Mouse (Mus musculus): Measurements from ENCODE around the gene Gm281. TPM values are rescaled to one million over a fixed set of nuclear protein-coding genes. Genes with fewer than 3 reads are reported as not detected.

Gm281 gene
- total and polyA plus RNA-seq, 2 experiments from 2014 or later = not detected

- DNase-seq (ENCODE audit: low spot score) = no peak
- no peaks in the 10 kb centered on the region for H3K27me3 ChIP-seq (ENCODE audit: insufficient read depth, low read length)
- H3K9ac ChIP-seq (replicated peaks; ENCODE audit: low read length, poor library complexity, severe bottlenecking) = no peak overlapping the region
- H3K4me3 ChIP-seq (ENCODE audit: low read depth, low read length) = no peak overlapping the region
- H3K36me3 ChIP-seq (ENCODE audit: insufficient read depth, low read length) = no peaks in the 10 kb centered on the region
- WGBS = 57% methylated on average over 1 of the region's 1 CpGs
- no peaks in the 10 kb centered on the region for H3K9me3 ChIP-seq (ENCODE audit: low read length)
- H3K4me1 ChIP-seq (ENCODE audit: insufficient read depth, low read length) = no peaks in the 10 kb centered on the region
- no peak overlapping the region for H3K4me2 ChIP-seq (ENCODE audit: low read depth, low read length, poor library complexity, severe bottlenecking)
- TF ChIP-seq CTCF (IDR thresholded peaks at IDR 0.05) = no peak
- ATAC-seq (ENCODE audit: low FRiP score) = no peak
- no peak overlapping the region for H3K27ac ChIP-seq (ENCODE audit: low read depth, low read length)
These were observed 123.8 kb downstream of the Gm281 start for GRCm38 (mm10) chr14:13790446-13790845.

- Histone ChIP-seq H3K9me3 (ENCODE audit: low read length) (no peaks in the 10 kb centered on the region), H3K9ac (replicated peaks; ENCODE audit: low read length, poor library complexity, severe bottlenecking) (no peak overlapping the region), H3K36me3 (ENCODE audit: insufficient read depth, low read length) (no peaks in the 10 kb centered on the region), H3K27me3 (ENCODE audit: insufficient read depth, low read length) (no peaks in the 10 kb centered on the region), H3K27ac (ENCODE audit: low read depth, low read length) (no peak overlapping the region), H3K4me3 (ENCODE audit: low read depth, low read length) (no peak overlapping the region), H3K4me1 (ENCODE audit: insufficient read depth, low read length) (no peaks in the 10 kb centered on the region), H3K4me2 (ENCODE audit: low read depth, low read length, poor library complexity, severe bottlenecking) (no peak overlapping the region)
- no peak for DNase-seq (ENCODE audit: low spot score)
- TF ChIP-seq CTCF (IDR thresholded peaks at IDR 0.05) = no peak
- 55% methylated on average over 1 of the region's 1 CpGs for WGBS
- ATAC-seq (ENCODE audit: low FRiP score) = no peak
These were observed 124.3 kb downstream of the Gm281 start for GRCm38 (mm10) chr14:13790001-13790400.

GRCm38 (mm10) chr14:13782970-13783369 lies 131.3 kb downstream of the Gm281 start:
- H3K4me1 ChIP-seq (ENCODE audit: insufficient read depth, low read length) = no peaks in the 10 kb centered on the region

GRCm38 (mm10) chr14:13778383-13778782 lies 135.9 kb downstream of the Gm281 start:
- no peaks in the 10 kb centered on the region for H3K9me3 ChIP-seq (ENCODE audit: low read length)
- no peak overlapping the region for H3K4me3 ChIP-seq (ENCODE audit: low read depth, low read length)
- H3K4me2 ChIP-seq (ENCODE audit: low read depth, low read length, poor library complexity, severe bottlenecking) = no peak overlapping the region
- no peaks in the 10 kb centered on the region for H3K4me1 ChIP-seq (ENCODE audit: insufficient read depth, low read length)
- ATAC-seq (ENCODE audit: low FRiP score) = no peak
- no peak overlapping the region for H3K27ac ChIP-seq (ENCODE audit: low read depth, low read length)
- no peaks in the 10 kb centered on the region for H3K27me3 ChIP-seq (ENCODE audit: insufficient read depth, low read length)
- 56% methylated on average over 4 of the region's 6 CpGs for WGBS
- no peak for TF ChIP-seq CTCF (IDR thresholded peaks at IDR 0.05)
- H3K36me3 ChIP-seq (ENCODE audit: insufficient read depth, low read length) = no peaks in the 10 kb centered on the region
- H3K9ac ChIP-seq (replicated peaks; ENCODE audit: low read length, poor library complexity, severe bottlenecking) = no peak overlapping the region
- no peak for DNase-seq (ENCODE audit: low spot score)

More at GRCm38 (mm10) chr14:13782970-13783369, 131.3 kb downstream of the Gm281 start:
- Histone ChIP-seq H3K27me3 (ENCODE audit: insufficient read depth, low read length) (no peaks in the 10 kb centered on the region), H3K27ac (ENCODE audit: low read depth, low read length) (no peak overlapping the region), H3K9me3 (ENCODE audit: low read length) (no peaks in the 10 kb centered on the region), H3K4me3 (ENCODE audit: low read depth, low read length) (no peak overlapping the region), H3K9ac (replicated peaks; ENCODE audit: low read length, poor library complexity, severe bottlenecking) (no peak overlapping the region), H3K4me2 (ENCODE audit: low read depth, low read length, poor library complexity, severe bottlenecking) (no peak overlapping the region), H3K36me3 (ENCODE audit: insufficient read depth, low read length) (no peaks in the 10 kb centered on the region)
- DNase-seq (ENCODE audit: low spot score) = peak; percentile 36
- WGBS = 69% methylated on average over 4 of the region's 4 CpGs
- no peak for TF ChIP-seq CTCF (IDR thresholded peaks at IDR 0.05)
- no peak for ATAC-seq (ENCODE audit: low FRiP score)

- WGBS = 58% methylated on average over 2 of the region's 2 CpGs
- H3K36me3 ChIP-seq (ENCODE audit: insufficient read depth, low read length) = no peaks in the 10 kb centered on the region
- no peak overlapping the region for H3K4me3 ChIP-seq (ENCODE audit: low read depth, low read length)
- TF ChIP-seq CTCF (IDR thresholded peaks at IDR 0.05) = no peak
- H3K4me2 ChIP-seq (ENCODE audit: low read depth, low read length, poor library complexity, severe bottlenecking) = no peak overlapping the region
- H3K4me1 ChIP-seq (ENCODE audit: insufficient read depth, low read length) = 0 out of 2 replicates have a peak, but pooled peaks cover 4% of the 10 kb centered on the region
- DNase-seq (ENCODE audit: low spot score) (no peak), ATAC-seq (ENCODE audit: low FRiP score) (no peak)
- H3K9ac ChIP-seq (replicated peaks; ENCODE audit: low read length, poor library complexity, severe bottlenecking) = no peak overlapping the region
- H3K27ac ChIP-seq (ENCODE audit: low read depth, low read length) = peak overlapping the region; percentile 19; the same call in 1 of the 2 replicates
- no peaks in the 10 kb centered on the region for H3K9me3 ChIP-seq (ENCODE audit: low read length)
- H3K27me3 ChIP-seq (ENCODE audit: insufficient read depth, low read length) = no peaks in the 10 kb centered on the region
These were observed 143.1 kb downstream of the Gm281 start for GRCm38 (mm10) chr14:13771163-13771562.

GRCm38 (mm10) chr14:13770686-13771085 lies 143.6 kb downstream of the Gm281 start:
- no peak overlapping the region for H3K9ac ChIP-seq (replicated peaks; ENCODE audit: low read length, poor library complexity, severe bottlenecking)
- no peak overlapping the region for H3K4me2 ChIP-seq (ENCODE audit: low read depth, low read length, poor library complexity, severe bottlenecking)
- no peak overlapping the region for H3K27ac ChIP-seq (ENCODE audit: low read depth, low read length)
- H3K4me3 ChIP-seq (ENCODE audit: low read depth, low read length) = no peak overlapping the region
- 4% methylated on average over 1 of the region's 1 CpGs for WGBS
- H3K36me3 ChIP-seq (ENCODE audit: insufficient read depth, low read length) = no peaks in the 10 kb centered on the region
- H3K4me1 ChIP-seq (ENCODE audit: insufficient read depth, low read length) = 0 out of 2 replicates have a peak, but pooled peaks cover 4% of the 10 kb centered on the region
- TF ChIP-seq CTCF (IDR thresholded peaks at IDR 0.05) = no peak
- H3K27me3 ChIP-seq (ENCODE audit: insufficient read depth, low read length) = no peaks in the 10 kb centered on the region
- ATAC-seq (ENCODE audit: low FRiP score) (peak; percentile 79), DNase-seq (ENCODE audit: low spot score) (peak; percentile 70)
- no peaks in the 10 kb centered on the region for H3K9me3 ChIP-seq (ENCODE audit: low read length)

Small RNA genes within 50 kb of the gene (microRNA-seq; reads per million reads assigned to microRNA genes)
- not detected for gene Gm27506 (ENCODE audit: borderline number of aligned reads)

Other genes with a start within 250 kb of the Gm281 start
- gene Sntn, start 243.6 kb downstream of the Gm281 start, total RNA-seq (2014; rRNA removed) = not detected in 2 replicates
- gene Sntn, start 243.6 kb downstream of the Gm281 start, polyA plus RNA-seq (2015; fragmentation: Nextera tagmentation; extraction: Ambion mirVana) = 0.16 and 0.40 TPM in 2 replicates
- 12.7 and 22.4 TPM in 2 replicates for gene Atxn7, start 47.0 kb upstream of the Gm281 start, total RNA-seq (2014; rRNA removed)
- gene Atxn7, start 47.0 kb upstream of the Gm281 start, polyA plus RNA-seq (2015; fragmentation: Nextera tagmentation; extraction: Ambion mirVana) = 2.2 and 2.5 TPM in 2 replicates
- gene Thoc7, start 47.4 kb upstream of the Gm281 start, total RNA-seq (2014; rRNA removed) = 55.7 and 70.7 TPM in 2 replicates
- gene Thoc7, start 47.4 kb upstream of the Gm281 start, polyA plus RNA-seq (2015; fragmentation: Nextera tagmentation; extraction: Ambion mirVana) = 195 and 196 TPM in 2 replicates
- gene Psmd6, start 206.5 kb upstream of the Gm281 start, total RNA-seq (2014; rRNA removed) = 131 and 166 TPM in 2 replicates
- 225 and 233 TPM in 2 replicates for gene Psmd6, start 206.5 kb upstream of the Gm281 start, polyA plus RNA-seq (2015; fragmentation: Nextera tagmentation; extraction: Ambion mirVana)